Mouse (Mus musculus): Measurements from ENCODE around the gene Ptbp1.
"Not testable (repeated sequence)": the region's sequence is repeated elsewhere in the genome, so short reads cannot be mapped to it uniquely, and the experiment has no call there.

Gene Ptbp1

DNA sequence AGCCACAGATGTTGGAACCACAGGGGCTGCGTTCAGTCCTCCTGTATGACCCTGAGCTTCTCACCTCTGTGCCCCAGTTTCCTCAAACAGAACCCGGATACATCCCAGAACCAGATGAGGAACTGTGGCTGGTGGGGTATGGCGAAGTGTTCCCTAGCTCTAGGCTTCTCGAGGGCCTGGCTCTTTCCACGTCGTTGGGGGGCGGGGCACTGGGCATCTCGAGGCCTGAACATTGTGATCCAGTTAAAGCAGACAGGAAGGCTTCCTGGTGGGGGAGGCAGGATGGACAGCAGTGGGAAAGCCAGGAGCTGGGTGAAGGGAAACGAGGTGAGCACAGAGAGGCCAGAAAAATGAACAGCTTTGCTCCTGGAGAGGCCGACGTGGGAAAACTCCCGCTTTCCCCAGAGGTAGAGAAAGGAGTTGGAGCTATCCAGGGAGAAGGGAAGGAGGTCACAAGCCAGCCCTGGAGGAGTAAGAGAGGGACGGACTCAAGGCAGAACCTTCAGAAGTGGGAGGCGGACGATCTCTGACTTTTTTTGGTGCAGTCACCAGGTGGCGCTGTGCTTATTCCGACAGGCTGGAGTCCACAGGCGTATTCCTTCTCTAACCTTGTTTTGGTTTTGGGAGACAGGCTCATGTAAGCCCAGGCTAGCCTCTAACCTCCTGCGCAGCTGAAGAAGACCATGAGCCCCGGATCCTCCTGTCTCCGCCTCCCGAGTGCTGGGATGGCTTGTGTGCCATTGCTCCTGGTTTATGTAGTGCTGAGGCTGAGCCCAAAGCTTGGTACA lies 29.3 kb downstream of the Ptbp1 start:
- peak; percentile 83 to 89 for DNase-seq (ENCODE audit: low spot score in 2 of 2)

GRCm38 (mm10) chr10:79884446-79884845 lies 30.2 kb downstream of the Ptbp1 start:
- no peak for DNase-seq (ENCODE audit: low spot score in 2 of 2)

GRCm38 (mm10) chr10:79884938-79885337 lies 30.7 kb downstream of the Ptbp1 start:
- DNase-seq (ENCODE audit: low spot score in 2 of 2): not testable (repeated sequence)

DNA sequence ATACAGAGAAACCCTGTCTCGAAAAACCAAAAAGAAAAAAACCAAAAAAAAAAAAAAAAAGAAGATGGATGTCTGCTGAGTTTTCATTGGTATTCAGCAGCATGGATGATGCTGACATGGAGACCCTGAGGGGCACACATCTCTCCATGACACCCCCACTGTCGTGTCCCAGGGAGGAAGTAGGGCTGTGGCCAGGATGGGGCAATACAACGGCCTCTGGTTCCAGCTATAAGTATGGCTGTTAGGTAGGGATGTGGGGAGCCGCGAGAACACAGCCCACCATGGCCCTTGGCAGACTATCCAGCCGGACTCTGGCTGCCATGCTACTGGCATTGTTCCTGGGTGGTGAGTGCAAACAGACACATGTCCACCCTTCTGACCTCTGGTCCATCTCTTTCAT lies 31.8 kb downstream of the Ptbp1 start, which contains the start of gene Elane:
Gene Elane (plus strand): TSS at position 194 of the 400 bp plus-strand sequence.
- no peak for DNase-seq (ENCODE audit: low spot score in 2 of 2)

DNA sequence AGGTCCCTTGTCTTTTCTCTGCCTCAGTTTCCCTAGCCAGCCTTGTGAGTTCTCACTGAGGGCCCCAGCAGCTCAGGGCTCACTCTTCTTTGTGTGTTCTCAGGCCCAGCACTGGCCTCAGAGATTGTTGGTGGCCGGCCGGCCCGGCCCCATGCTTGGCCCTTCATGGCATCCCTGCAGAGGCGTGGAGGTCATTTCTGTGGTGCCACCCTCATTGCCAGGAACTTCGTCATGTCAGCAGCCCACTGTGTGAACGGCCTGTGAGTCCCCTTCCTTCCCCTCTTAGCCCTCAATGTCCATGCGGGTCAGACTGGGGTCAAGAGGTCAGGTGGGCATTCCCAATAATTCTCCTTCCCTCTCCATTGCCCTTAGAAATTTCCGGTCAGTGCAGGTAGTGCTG lies 32.4 kb downstream of the Ptbp1 start:
- no peak for DNase-seq (ENCODE audit: low spot score in 2 of 2)

GRCm38 (mm10) chr10:79889386-79889785 lies 35.2 kb downstream of the Ptbp1 start:
- DNase-seq (ENCODE audit: low spot score in 2 of 2): no peak

GRCm38 (mm10) chr10:79890670-79891069 lies 36.4 kb downstream of the Ptbp1 start, which contains the start of gene Cfd:
Gene Cfd (plus strand): TSS chr10:79890853.
- DNase-seq (ENCODE audit: low spot score in 2 of 2): no peak

DNA sequence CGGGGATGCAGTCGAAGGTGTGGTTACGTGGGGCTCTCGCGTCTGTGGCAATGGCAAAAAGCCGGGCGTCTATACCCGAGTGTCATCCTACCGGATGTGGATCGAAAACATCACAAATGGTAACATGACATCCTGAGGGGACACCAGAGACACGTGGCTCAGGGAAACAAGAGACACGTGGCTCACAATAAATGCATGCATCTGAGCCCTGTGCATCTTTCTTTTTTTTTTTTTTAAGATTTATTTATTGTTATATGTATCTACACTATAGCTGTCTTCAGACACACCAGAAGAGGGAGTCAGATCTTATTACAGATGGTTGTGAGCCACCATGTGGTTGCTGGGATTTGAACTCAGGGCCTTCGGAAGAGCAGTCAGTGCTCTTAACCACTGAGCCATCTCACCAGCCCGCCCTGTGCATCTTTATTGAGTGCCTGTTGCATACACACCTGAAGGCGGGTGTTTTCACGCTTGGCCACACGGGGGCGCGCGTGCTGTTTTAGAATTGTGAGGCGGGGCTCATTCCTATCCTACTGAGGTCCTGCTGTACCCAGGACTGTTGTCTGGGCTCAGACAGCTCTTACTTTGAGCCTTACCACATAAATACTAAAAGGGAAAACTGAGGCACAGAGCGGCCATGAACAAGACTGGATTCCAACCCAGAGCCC lies 38.4 kb downstream of the Ptbp1 start:
- peak; percentile 79 to 84 for DNase-seq (ENCODE audit: low spot score in 2 of 2)

DNA sequence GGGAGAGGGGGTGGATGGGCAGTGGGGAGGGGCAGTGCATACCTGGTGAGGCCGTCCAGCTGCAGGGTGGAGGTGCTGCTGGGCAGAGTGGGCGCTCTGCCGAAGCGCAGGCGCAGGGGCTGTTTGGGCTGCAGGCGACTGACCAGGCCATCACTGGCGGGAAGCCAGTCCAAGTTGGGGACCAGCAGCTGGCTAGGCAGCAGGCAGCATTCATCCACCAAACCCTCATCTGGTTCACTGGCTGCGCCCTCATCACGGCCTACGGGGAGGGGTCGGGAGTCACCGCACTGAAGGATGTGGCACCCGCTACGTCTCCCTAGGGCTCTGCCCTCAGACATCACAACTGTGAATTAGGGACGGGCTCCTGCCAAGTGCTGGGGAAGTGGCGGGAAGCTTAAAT lies 42.1 kb downstream of the Ptbp1 start:
- no peak for DNase-seq (ENCODE audit: low spot score in 2 of 2)

GRCm38 (mm10) chr10:79896814-79897213 lies 42.6 kb downstream of the Ptbp1 start:
- no peak for DNase-seq (ENCODE audit: low spot score in 2 of 2)

- DNase-seq (ENCODE audit: low spot score in 2 of 2): no peak
Measured at GRCm38 (mm10) chr10:79897316-79898245, 43.4 kb downstream of the Ptbp1 start.

DNA sequence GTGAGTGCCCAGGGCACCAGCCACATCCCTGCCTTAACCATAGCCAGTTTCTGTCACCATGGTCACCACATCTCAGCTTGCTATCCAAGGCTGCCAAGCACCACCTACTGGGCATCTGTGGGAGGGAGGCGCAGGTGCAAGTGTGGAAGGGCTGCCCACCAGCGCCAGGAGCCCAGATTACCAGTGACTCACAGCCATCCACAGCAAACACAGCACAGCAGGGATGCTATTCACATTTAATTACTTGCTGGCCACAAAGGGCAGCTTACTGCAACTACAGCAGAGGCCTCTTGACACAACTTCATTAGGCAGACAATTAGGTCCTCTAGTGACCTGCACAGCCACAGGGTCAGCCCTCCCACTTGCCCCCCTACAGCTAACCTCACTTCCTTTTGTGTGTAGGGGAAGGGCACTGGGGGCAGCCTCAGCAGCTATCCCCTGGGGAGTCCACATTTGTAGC lies 46.8 kb downstream of the Ptbp1 start:
- DNase-seq (ENCODE audit: low spot score in 2 of 2): peak; percentile 86 to 92

- DNase-seq (ENCODE audit: low spot score in 2 of 2): no peak
Measured at GRCm38 (mm10) chr10:79906712-79907111, 52.5 kb downstream of the Ptbp1 start.

- no peak for DNase-seq (ENCODE audit: low spot score in 2 of 2)
Measured at GRCm38 (mm10) chr10:79907415-79907814, 53.2 kb downstream of the Ptbp1 start.

- peak; percentile 92 to 95 for DNase-seq (ENCODE audit: low spot score in 2 of 2)
Measured at GRCm38 (mm10) chr10:79908167-79909091, 54.2 kb downstream of the Ptbp1 start, which contains the start of gene Med16. Gene Med16 (minus strand): TSS chr10:79908923.

DNA sequence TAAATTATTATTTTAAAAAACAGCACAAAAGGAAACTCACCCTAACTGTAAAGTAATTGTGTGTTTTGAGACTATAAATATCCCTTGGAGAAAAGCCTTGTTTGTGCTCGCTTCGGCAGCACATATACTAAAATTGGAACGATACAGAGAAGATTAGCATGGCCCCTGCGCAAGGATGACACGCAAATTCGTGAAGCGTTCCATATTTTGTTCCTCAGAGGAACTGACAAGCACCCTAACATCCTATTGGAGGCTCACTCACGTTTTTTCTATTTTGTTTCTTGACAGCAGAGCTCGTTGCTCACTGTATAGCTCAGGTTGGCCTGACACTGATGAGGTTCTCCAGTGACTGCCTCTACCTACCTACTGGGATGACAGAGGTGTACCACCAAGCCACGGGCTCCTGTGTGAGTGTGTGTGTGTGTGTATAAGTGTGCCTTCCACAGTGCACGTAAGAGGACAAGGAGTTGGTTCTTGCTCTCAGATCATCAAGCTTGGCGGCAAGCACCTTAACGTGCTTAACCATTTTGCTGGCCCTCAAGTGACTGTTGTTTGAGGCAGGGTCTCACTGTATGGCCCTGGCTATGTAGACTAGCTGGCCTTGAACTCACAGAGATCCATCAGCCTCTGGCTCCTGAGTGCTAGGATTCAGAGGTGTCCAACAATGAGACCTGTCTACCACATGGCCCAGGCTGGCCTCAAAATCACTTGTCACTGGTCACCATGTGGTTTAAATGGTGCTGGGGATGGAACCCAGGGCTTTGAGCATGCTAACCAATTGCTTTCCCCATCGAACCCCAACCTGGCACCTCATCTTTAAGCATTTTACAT lies 55.1 kb downstream of the Ptbp1 start:
- peak in 1 of 2 experiments; percentile 59 for DNase-seq (ENCODE audit: low spot score in 2 of 2)

DNA sequence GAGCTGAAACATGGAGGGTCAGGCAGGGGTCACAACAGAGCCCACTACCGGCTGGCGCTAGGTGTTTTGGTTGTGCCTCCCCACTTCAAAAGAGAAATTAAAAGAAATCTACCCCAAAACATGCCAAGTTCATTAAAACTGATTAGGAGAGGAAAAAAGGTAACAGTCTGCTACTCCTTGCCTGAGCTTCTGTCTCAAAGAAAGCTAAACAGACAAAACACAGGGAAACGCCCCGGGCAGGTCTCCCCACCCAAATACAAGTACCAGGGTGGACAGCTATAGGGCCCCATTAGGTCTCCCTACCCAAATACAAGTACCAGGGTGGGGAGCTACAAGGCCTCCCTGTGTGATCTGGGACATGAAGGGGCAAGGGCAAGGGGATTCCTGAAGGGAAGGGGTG lies 56.3 kb downstream of the Ptbp1 start, which contains the start of gene Gm26602:
Gene Gm26602 (plus strand): TSS at position 301 of the 400 bp plus-strand sequence.
- no peak for DNase-seq (ENCODE audit: low spot score in 2 of 2)

DNA sequence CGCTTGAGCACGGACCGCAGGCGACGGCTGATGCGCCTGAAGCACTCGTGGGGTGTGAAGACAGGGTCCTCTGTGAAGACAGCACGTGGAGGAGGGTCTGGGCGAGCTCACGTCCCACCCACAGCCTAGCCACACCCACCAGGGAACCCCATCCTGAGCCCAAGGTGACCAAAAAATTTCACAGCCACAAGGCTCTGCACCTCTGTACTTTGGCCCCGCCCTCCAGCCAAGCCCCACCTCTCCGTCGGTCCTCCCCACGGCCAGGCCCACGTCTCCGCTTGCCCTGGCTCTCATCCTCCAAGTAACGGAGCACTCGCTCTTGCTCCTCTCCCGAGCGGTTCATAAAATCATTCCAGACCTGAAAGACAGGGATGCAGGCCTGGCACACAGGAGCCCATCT lies 58.2 kb downstream of the Ptbp1 start:
- DNase-seq (ENCODE audit: low spot score in 2 of 2): no peak
